Mouse (Mus musculus) urinary bladder, postnatal 14 days (tissue): ENCODE measurements around the gene Ctdspl.

Experiments used
- DNase-seq: peaks from one replicate; pipeline ENCODE4 v3.0.0; 2021; ENCODE audit warnings: low spot score

The Ctdspl gene

GRCm38 (mm10) chr9:118949654-118950053 is 23.4 kb downstream of the Ctdspl start:
- no peak for DNase-seq

- no peak for DNase-seq
These were observed 23.8 kb downstream of the Ctdspl start for GRCm38 (mm10) chr9:118950061-118950460.

GRCm38 (mm10) chr9:118950751-118951150 is 24.5 kb downstream of the Ctdspl start:
- DNase-seq, result no peak

DNA sequence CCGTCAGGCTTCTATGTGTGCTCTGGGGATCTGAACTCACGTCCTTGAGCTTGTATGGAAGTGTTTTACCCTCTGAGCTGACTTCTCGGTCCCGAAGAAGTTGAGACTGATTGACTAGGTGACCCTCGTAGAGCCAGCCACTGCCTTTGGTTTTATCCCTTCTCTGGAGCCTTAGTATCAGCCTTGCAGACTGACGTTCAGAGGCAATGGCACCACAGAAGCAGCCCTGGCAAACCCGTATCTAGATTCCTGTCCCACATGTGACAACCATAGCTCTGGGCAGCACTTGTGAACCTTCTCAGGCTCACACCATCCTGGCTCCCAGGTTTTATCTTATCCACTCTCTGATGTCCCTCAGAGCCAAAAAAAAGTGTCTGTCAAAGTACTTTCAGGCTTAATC is 25.1 kb downstream of the Ctdspl start:
- no peak for DNase-seq

DNA sequence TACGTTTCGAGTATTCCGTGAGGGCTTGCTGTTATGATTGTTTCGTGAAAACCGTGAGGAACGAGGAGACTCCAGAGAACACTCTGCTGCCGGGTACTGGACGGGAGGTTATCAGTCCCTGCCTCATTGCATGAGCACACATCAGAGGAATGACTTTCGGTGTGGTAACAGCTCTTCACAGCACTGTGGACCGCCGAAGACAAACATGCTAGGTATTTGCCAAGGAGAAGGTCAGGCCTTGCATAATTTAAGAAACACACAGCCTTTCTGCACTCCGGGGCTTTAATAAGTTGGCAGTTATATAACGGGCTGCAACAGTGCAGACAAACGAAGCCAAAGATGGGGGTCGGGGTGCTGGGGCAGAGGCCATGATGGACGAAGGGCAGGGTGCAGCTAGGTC is 25.9 kb downstream of the Ctdspl start:
- peak; percentile 35 for DNase-seq

DNA sequence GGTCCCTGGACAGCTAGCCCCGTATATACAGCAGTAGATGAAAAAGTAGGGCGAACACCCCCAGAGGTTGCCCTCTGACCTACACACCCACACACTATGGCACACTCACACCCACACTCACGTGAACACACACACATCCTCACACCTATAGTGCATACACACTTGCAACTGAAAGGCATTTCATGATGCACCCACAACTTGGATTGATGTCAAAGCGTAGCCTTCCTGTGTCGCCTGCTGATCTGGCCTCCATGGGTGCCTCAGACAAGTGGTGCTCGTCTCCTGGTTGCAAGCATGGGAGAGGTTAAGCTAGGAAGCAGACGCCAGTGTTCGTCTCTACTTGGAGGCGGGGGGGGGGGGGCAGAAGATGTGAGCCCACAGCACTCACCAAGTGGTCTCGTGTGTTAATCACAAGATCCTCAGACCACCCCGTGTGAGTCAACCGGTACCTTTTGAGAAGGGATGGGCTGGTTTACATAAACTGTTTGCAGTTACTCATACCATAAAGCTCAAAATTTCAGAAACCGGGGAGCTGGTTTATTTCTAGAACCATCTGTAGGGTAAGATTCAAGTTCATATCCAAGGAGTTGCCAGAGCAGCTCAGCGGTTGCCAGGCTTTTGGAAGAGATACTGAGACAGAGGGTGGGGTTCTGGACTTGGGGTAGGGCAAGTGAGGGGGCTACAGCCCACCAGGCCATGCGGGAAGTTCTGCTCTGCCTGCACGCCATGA is 27.4 kb downstream of the Ctdspl start:
- DNase-seq, result no peak

DNA sequence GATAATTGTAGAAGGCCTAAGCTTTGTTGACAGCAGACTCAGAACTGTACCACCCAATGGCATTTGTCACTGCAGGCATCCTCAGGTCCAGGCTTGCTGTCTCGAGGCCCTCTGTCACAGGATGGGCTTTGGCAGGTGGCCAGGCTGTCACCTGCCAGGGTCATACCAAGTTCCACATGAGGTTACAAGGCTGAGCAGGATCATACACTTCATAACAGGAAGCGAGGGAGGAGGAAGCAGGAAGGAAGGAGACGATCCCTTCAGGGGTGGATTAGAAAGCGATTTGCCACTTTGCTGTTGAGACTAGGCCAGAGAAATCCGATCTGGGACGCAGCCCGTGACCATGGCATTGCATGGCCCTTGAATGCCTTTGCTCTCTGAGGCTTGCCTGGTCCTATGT is 32.5 kb downstream of the Ctdspl start:
- DNase-seq, result peak; percentile 66

GRCm38 (mm10) chr9:118960415-118961091 is 34.3 kb downstream of the Ctdspl start:
- DNase-seq, result peak; percentile 41

DNA sequence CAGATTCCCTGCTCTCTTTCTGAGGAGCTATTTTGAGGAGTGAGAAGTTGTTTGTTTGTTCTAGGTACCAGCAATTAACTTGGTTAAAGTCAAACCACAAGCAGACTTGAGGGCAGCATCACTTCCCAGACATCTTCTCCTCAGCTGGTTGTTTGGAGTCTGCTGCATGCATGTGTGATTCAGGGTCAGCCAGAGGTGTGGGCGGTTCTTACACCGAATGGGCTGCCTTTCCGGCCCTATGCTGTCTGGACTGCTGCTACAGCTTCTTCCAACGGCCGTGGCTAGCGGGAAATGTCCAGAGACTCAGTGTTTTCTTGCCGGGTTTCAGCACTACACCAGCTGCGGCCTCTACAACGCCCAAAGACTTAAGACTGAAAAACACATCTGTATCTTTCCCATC is 36.9 kb downstream of the Ctdspl start:
- no peak for DNase-seq

- DNase-seq, result no peak
These were observed 38.2 kb downstream of the Ctdspl start for GRCm38 (mm10) chr9:118964263-118965034.

DNA sequence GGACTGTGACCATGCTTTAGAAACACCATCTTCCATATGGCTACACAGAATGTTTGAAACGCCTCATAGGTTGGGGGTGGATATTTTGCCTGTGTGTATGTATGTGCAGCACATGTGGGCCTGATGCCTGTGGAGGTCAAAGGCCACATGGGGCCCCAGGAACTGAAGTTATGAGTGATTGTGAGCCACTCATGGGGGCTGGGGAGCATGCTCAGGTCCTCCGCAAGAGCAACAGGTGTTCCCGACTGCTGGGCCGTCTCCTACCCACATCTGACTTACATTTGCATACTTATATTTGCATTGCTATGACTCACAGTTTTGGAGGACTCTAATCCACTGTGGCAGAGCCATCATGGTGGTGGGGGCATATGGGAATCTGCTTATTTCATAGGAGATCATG is 43.6 kb downstream of the Ctdspl start:
- DNase-seq, result no peak

GRCm38 (mm10) chr9:118973028-118973427 is 46.8 kb downstream of the Ctdspl start:
- DNase-seq, result no peak

GRCm38 (mm10) chr9:118973566-118973965 is 47.3 kb downstream of the Ctdspl start:
- no peak for DNase-seq

GRCm38 (mm10) chr9:118974148-118974547 is 47.9 kb downstream of the Ctdspl start:
- peak; percentile 57 for DNase-seq

DNA sequence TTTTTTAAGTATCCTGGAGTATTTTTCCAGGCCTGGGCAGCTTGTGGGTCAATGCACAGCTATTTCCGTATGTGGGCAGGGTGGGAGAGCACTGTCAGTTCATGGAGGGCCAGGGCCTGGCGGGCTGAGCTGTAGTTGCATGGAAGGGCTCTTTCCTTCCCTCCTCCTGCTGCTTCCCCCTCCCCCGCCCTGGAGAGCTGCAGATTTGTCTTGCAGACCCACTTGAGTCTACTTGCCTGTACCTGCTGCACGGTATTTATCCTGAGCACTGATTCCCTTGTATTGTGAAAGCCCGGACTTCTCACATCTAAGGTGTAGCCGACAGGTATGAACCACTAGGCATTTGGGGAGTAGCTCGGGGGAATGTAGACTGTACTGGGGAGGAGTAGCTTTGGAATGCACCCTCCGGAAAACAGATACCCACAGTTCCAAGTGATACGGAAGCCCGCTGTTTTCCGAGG is 49.0 kb downstream of the Ctdspl start:
- peak; percentile 55 for DNase-seq

GRCm38 (mm10) chr9:118975758-118976157 is 49.5 kb downstream of the Ctdspl start:
- no peak for DNase-seq

DNA sequence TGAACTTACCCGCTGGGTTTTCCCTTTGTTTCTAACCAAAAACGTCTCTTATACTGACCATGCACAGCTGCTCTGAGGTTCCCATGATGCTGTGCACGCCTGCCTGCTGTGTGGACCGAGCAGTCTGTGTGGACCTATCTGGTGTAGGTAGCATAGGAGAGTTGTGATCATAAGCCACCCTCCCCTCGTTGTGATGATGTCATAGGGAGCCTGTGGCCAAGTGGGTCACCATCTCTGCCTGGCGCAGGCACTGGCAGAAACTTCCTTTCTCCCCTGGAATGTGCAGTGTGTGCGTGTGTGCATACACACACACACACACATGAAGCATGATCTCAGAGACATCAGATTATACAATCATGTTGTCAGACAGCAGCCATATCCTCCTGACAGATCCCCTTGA is 50.3 kb downstream of the Ctdspl start:
- DNase-seq, result no peak

- DNase-seq, result no peak
These were observed 51.2 kb downstream of the Ctdspl start for GRCm38 (mm10) chr9:118977425-118977824.

DNA sequence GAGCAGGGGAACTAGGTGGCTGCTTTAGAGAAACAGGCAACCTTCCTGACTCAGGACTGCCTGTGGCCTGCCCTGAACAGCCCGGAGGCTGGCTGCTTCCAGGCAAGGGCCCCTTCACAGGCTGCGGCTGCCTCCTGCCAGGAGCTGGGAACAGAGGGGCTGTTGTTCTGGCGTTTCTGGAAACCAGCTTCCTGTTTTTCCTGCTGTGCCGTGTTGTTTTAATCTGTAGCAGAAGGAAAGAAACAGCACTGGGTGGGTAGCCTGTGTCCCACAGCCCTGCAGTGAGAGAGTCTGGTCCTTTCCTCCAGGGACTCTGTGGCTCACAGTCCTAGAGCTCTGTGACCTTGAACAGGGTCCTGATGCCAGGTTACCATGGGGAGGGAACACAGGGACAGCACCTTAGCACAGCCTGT is 54.2 kb downstream of the Ctdspl start:
- no peak for DNase-seq

DNA sequence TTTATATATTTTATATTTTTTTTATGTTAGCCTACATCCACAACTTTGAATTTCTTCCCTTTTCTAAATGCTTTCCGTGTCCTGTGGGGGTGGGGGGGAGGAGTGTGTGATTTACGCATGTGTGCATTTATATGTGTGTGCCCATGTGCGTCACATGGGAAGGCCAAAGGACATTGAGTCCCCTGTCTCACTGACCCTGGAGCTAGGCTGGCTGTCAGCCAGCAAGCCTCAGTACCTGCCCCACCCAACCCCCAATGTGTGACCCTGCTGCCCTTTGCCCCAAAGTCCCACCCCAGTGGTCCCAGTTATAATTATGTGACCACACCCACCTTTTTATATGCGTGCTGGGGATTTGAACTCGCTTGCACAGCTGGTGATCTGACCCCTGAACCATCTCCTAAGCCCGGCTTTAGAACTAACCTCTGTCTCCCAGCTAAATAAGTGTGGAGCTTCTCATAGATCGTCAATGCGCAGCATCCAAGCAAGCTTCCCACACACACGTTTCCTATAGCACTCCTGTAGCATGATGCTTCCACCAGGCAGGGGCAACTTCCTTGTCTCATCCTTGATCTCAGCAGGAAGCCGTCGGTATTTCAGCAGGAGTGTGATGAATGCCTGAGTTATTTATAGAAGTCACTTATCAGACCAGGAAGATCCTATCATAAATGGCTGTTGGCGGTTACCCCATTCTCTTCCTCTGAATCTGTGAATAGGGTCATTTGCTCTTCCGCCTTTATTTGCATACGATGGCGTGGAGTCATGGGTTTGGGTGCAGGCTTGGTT is 58.6 kb downstream of the Ctdspl start:
- DNase-seq, result no peak

DNA sequence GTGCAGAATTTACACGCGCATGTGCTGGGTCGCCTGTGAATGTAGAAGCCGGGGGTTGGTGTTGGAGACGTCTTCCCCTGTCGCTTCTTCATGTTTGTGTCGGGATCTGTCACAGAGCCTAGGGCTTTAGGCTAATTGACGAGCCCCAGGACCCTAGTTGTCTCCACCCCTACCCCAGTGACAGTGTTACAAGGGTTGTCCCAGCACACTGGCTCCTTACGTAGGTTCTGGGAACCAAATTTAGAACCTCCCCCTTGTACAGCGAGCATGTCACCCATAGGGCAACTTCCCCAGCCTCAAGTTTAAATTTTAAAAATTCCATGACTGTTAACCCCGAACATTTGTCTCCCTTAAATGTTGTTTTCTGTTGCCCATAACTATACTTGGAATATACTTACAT is 60.0 kb downstream of the Ctdspl start:
- no peak for DNase-seq
